Mouse (Mus musculus) stomach, embryonic 14.5 days (tissue): ENCODE measurements around the gene Tenm4. TPM values are rescaled to one million over a fixed set of nuclear protein-coding genes. Genes with fewer than 3 reads are reported as not detected.

Source experiments
- ATAC-seq: fragments of 200-750 bp; cut with Nextera tagmentation; 2 replicates; pipeline ENCODE4 v1.8.0; 2017; ENCODE audit warnings: low read depth, moderate TSS enrichment; ENCODE audit not compliant: insufficient number of reproducible peaks, insufficient read depth, low FRiP score
- H3K27ac ChIP-seq: fragments of 300-500 bp; sonication (generic); 2 replicates; pipeline ENCODE4 v1.5.1; 2014; ENCODE audit warnings: mild to moderate bottlenecking, low read length, moderate library complexity, mixed read lengths
- H3K27me3 ChIP-seq: fragments of 300-500 bp; sonication (generic); 2 replicates; pipeline ENCODE4 v1.6.1; 2014; ENCODE audit warnings: low read length, control low read depth, mixed read lengths; ENCODE audit not compliant: control insufficient read depth, insufficient read depth
- H3K36me3 ChIP-seq: fragments of 300-500 bp; sonication (generic); 2 replicates; pipeline ENCODE4 v1.6.1; 2014; ENCODE audit warnings: mild to moderate bottlenecking, control low read depth, low read length, moderate library complexity, mixed read lengths; ENCODE audit not compliant: control insufficient read depth, insufficient read depth
- H3K4me1 ChIP-seq: fragments of 300-500 bp; sonication (generic); 2 replicates; pipeline ENCODE4 v1.6.1; 2014; ENCODE audit warnings: low read length, control low read depth, mixed read lengths; ENCODE audit not compliant: control insufficient read depth, insufficient read depth
- H3K4me2 ChIP-seq: fragments of 300-500 bp; sonication (generic); replicated peaks from 2 replicates; pipeline ENCODE4 v1.6.1; 2014; ENCODE audit warnings: low read depth, low read length, control low read depth
- H3K4me3 ChIP-seq: fragments of 300-500 bp; sonication (generic); 2 replicates; pipeline ENCODE4 v1.5.1; 2014; ENCODE audit warnings: low read depth, low read length, control low read depth
- H3K9ac ChIP-seq: fragments of 300-500 bp; sonication (generic); replicated peaks from 2 replicates; pipeline ENCODE4 v1.6.1; 2014; ENCODE audit warnings: low read depth, mild to moderate bottlenecking, control low read depth, low read length, moderate library complexity, mixed read lengths
- H3K9me3 ChIP-seq: fragments of 300-500 bp; sonication (generic); 2 replicates; pipeline ENCODE4 v1.6.1; 2016; ENCODE audit warnings: low read depth, low read length, control low read depth; ENCODE audit not compliant: control insufficient read depth
- WGBS: fragments of 180-500 bp; shearing (Covaris S2); extraction: QIAGEN DNeasy Blood & Tissue Kit; methylation state at CpG from one replicate; pipeline ENCODE4 v1.1.7; 2014; 5-methylcytosine and 5-hydroxymethylcytosine counted together
- polyA plus RNA-seq: library from polyadenylated mRNA; unstranded; fragments of >200 nt; fragmentation: Nextera tagmentation; extraction: Ambion mirVana; gene quantifications from 2 replicates; pipeline ENCODE4 v1.2.1, GENCODE M21; 2014

The Tenm4 gene
- polyA plus RNA-seq, 1 experiment from 2014 or later = 28.8 TPM

DNA sequence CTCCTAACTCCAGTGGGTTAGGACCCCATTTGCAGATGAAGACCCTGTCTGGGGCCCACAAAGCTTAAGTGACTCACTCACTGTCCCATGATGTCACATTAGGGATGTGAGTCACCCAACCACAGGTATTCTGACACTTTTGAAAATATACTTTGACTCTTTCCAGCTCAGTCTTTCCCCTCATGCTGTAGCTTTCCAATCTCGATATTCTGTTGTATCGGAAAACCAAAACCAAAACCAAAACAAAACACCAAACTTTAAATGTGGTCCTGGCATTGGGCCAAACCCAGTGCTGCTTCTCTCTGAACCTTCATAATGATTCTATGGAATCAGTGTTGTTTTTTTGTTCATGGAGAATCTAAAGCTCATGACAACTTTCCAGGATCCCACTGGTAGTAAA, 536.1 kb downstream of the Tenm4 start:
- Histone ChIP-seq H3K4me2 (no peak overlapping the region), H3K9ac (no peak overlapping the region), H3K9me3 (no peaks in the 10 kb centered on the region), H3K36me3 (no peaks in the 10 kb centered on the region), H3K27ac (no peak overlapping the region), H3K27me3 (no peaks in the 10 kb centered on the region), H3K4me1 (no peaks in the 10 kb centered on the region), H3K4me3 (no peak overlapping the region)
- 92% methylated on average over 2 of the region's 2 CpGs for WGBS
- no peak for ATAC-seq

DNA sequence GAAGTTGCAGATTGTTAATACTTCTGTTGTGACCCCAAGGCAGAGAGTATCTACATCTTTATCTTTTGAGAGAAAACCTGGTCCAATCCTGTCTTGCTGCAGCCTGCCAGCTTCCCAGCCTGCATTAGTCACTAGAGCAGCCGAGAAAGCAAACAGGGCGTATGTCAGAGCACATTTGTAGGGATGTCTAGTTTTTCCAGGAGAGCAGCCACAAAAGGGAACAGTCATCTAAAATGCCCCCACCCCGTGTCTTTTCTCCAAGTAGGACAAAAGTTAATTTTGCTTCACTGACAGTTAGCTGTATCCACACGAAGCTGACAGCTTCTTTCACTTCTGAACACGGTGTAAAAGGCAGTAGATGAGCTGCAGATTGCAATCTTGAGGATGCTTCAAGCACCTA, 537.0 kb downstream of the Tenm4 start:
- Histone ChIP-seq H3K4me2 (no peak overlapping the region), H3K36me3 (no peaks in the 10 kb centered on the region), H3K9me3 (no peaks in the 10 kb centered on the region), H3K4me1 (no peaks in the 10 kb centered on the region), H3K27me3 (no peaks in the 10 kb centered on the region), H3K4me3 (no peak overlapping the region), H3K27ac (no peak overlapping the region), H3K9ac (no peak overlapping the region)
- ATAC-seq = no peak
- 65% methylated on average over 5 of the region's 5 CpGs for WGBS

DNA sequence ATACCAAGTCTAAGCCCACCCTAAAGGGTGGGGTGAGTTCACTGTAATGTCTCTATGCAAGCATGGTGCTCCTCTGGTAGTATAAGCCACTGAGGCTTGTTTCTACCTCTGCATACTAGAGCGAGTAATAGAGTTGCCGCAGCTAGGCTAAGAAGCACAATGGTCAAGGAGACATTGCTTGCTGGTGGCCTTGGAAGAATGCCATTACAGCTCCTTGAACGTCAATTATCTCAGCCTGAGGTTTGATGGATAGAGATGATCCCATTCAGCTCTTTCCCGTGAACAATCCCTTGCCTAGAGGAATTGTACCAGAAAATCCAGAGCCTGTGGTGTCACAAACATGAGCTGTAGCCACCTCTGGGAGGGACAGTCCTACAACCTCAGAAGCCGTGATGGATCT, 537.5 kb downstream of the Tenm4 start:
- no peak overlapping the region for H3K4me3 ChIP-seq
- ATAC-seq = no peak
- no peaks in the 10 kb centered on the region for H3K9me3 ChIP-seq
- no peak overlapping the region for H3K4me2 ChIP-seq
- no peaks in the 10 kb centered on the region for H3K36me3 ChIP-seq
- no peaks in the 10 kb centered on the region for H3K27me3 ChIP-seq
- no peak overlapping the region for H3K27ac ChIP-seq
- WGBS = 81% methylated on average over 5 of the region's 5 CpGs
- H3K9ac ChIP-seq = no peak overlapping the region
- no peaks in the 10 kb centered on the region for H3K4me1 ChIP-seq

GRCm38 (mm10) chr7:96708968-96709367, 537.9 kb downstream of the Tenm4 start:
- H3K27me3 ChIP-seq = no peaks in the 10 kb centered on the region
- no peak overlapping the region for H3K4me2 ChIP-seq
- no peaks in the 10 kb centered on the region for H3K36me3 ChIP-seq
- ATAC-seq = no peak
- WGBS = 92% methylated on average over 8 of the region's 8 CpGs
- H3K27ac ChIP-seq = no peak overlapping the region
- no peak overlapping the region for H3K9ac ChIP-seq
- H3K9me3 ChIP-seq = no peaks in the 10 kb centered on the region
- no peaks in the 10 kb centered on the region for H3K4me1 ChIP-seq
- no peak overlapping the region for H3K4me3 ChIP-seq

- Histone ChIP-seq H3K9me3 (no peaks in the 10 kb centered on the region), H3K4me3 (no peak overlapping the region), H3K4me2 (no peak overlapping the region), H3K36me3 (no peaks in the 10 kb centered on the region), H3K4me1 (no peaks in the 10 kb centered on the region), H3K27me3 (no peaks in the 10 kb centered on the region), H3K9ac (no peak overlapping the region), H3K27ac (no peak overlapping the region)
- 77% methylated on average over 4 of the region's 4 CpGs for WGBS
- ATAC-seq = no peak
These were observed 538.8 kb downstream of the Tenm4 start for GRCm38 (mm10) chr7:96709891-96710290.

GRCm38 (mm10) chr7:96710658-96711071, 539.6 kb downstream of the Tenm4 start:
- H3K27me3 ChIP-seq = no peaks in the 10 kb centered on the region
- no peaks in the 10 kb centered on the region for H3K9me3 ChIP-seq
- no peak overlapping the region; the same call in 1 of the 2 replicates for H3K27ac ChIP-seq
- no peaks in the 10 kb centered on the region for H3K4me1 ChIP-seq
- no peak for ATAC-seq
- 65% methylated on average over 1 of the region's 1 CpGs for WGBS
- H3K36me3 ChIP-seq = no peaks in the 10 kb centered on the region
- no peak overlapping the region for H3K4me2 ChIP-seq
- H3K9ac ChIP-seq = no peak overlapping the region
- H3K4me3 ChIP-seq = no peak overlapping the region

GRCm38 (mm10) chr7:96712876-96713275, 541.8 kb downstream of the Tenm4 start:
- H3K36me3 ChIP-seq = no peaks in the 10 kb centered on the region
- no peaks in the 10 kb centered on the region for H3K9me3 ChIP-seq
- H3K4me1 ChIP-seq = no peaks in the 10 kb centered on the region
- H3K9ac ChIP-seq = no peak overlapping the region
- no peak overlapping the region for H3K27ac ChIP-seq
- no peak overlapping the region for H3K4me2 ChIP-seq
- no peak overlapping the region for H3K4me3 ChIP-seq
- ATAC-seq = no peak
- H3K27me3 ChIP-seq = no peaks in the 10 kb centered on the region

GRCm38 (mm10) chr7:96716911-96717310, 545.9 kb downstream of the Tenm4 start:
- Histone ChIP-seq H3K4me1 (no peaks in the 10 kb centered on the region; the same call in 1 of the 2 replicates), H3K9me3 (no peaks in the 10 kb centered on the region), H3K4me2 (no peak overlapping the region), H3K4me3 (no peak overlapping the region), H3K27ac (no peak overlapping the region), H3K9ac (no peak overlapping the region), H3K27me3 (no peaks in the 10 kb centered on the region), H3K36me3 (no peaks in the 10 kb centered on the region)
- ATAC-seq = no peak
- WGBS = 91% methylated on average over 4 of the region's 4 CpGs
